Mouse (Mus musculus) stomach, embryonic 15.5 days (tissue): Measurements from ENCODE around the gene Mospd3. TPM values are rescaled to one million over a fixed set of nuclear protein-coding genes. Genes with fewer than 3 reads are reported as not detected.

Experiments
- ATAC-seq: fragments of 200-750 bp; cut with Nextera tagmentation; 2 replicates; pipeline ENCODE4 v1.8.0; 2017; ENCODE audit warnings: low read depth, moderate number of reproducible peaks, moderate TSS enrichment; ENCODE audit not compliant: insufficient read depth, low FRiP score
- H3K27ac ChIP-seq: fragments of 300-500 bp; sonication (generic); 2 replicates; pipeline ENCODE4 v1.5.1; 2015; ENCODE audit warnings: mild to moderate bottlenecking, inconsistent platforms
- H3K27me3 ChIP-seq: fragments of 300-500 bp; sonication (generic); replicated peaks from 2 replicates; pipeline ENCODE4 v1.6.1; 2015; ENCODE audit warnings: inconsistent platforms
- H3K36me3 ChIP-seq: fragments of 300-500 bp; sonication (generic); 2 replicates; pipeline ENCODE4 v1.6.1; 2015; ENCODE audit warnings: inconsistent platforms
- H3K4me1 ChIP-seq: fragments of 300-500 bp; sonication (generic); 2 replicates; pipeline ENCODE4 v1.6.1; 2015; ENCODE audit warnings: inconsistent platforms
- H3K4me2 ChIP-seq: fragments of 300-500 bp; sonication (generic); 2 replicates; pipeline ENCODE4 v1.6.1; 2015; ENCODE audit warnings: mild to moderate bottlenecking, inconsistent platforms
- H3K4me3 ChIP-seq: fragments of 300-500 bp; sonication (generic); replicated peaks from 2 replicates; pipeline ENCODE4 v1.5.1; 2015; ENCODE audit warnings: inconsistent platforms
- H3K9ac ChIP-seq: fragments of 300-500 bp; sonication (generic); 2 replicates; pipeline ENCODE4 v1.6.1; 2015; ENCODE audit warnings: inconsistent platforms
- H3K9me3 ChIP-seq: fragments of 300-500 bp; sonication (generic); 2 replicates; pipeline ENCODE4 v1.6.1; 2016; ENCODE audit warnings: inconsistent platforms
- WGBS: fragments of 180-500 bp; shearing (Covaris S2); methylation state at CpG from one replicate; pipeline ENCODE4 v1.1.7; 2015; 5-methylcytosine and 5-hydroxymethylcytosine counted together
- polyA plus RNA-seq: library from polyadenylated mRNA; unstranded; fragments of >200 nt; fragmentation: Nextera tagmentation; extraction: Ambion mirVana; gene quantifications from 2 replicates; pipeline ENCODE4 v1.2.1, GENCODE M21; 2015

The Mospd3 gene
- polyA plus RNA-seq, 1 experiment from 2014 or later: 30.6 TPM

- H3K4me3 ChIP-seq: no peak overlapping the region
- H3K4me1 ChIP-seq: peaks cover 16% of the 10 kb centered on the region
- no peak overlapping the region for H3K9ac ChIP-seq
- H3K9me3 ChIP-seq: no peaks in the 10 kb centered on the region
- H3K27me3 ChIP-seq: no peaks in the 10 kb centered on the region
- 75% methylated on average over 2 of the region's 2 CpGs for WGBS
- H3K36me3 ChIP-seq: no peaks in the 10 kb centered on the region
- ATAC-seq: no peak
- H3K4me2 ChIP-seq: no peak overlapping the region
- no peak overlapping the region for H3K27ac ChIP-seq
Measured at GRCm38 (mm10) chr5:137598100-137598826, 2.6 kb downstream of the Mospd3 start.

- Histone ChIP-seq H3K9ac (no peak overlapping the region), H3K4me3 (no peak overlapping the region), H3K36me3 (no peaks in the 10 kb centered on the region), H3K4me1 (peaks cover 14% of the 10 kb centered on the region), H3K27ac (no peak overlapping the region), H3K27me3 (no peaks in the 10 kb centered on the region), H3K4me2 (no peak overlapping the region), H3K9me3 (no peaks in the 10 kb centered on the region)
- no peak for ATAC-seq
- 95% methylated on average over 6 of the region's 6 CpGs for whole genome bisulfite sequencing
Measured at GRCm38 (mm10) chr5:137597625-137598024, 3.2 kb downstream of the Mospd3 start.

- H3K4me3 ChIP-seq: peak overlapping the region; percentile 2; the same call in 1 of the 2 replicates
- H3K4me2 ChIP-seq: peak overlapping the region; percentile 42
- 29% methylated on average over 30 of the region's 30 CpGs for WGBS
- peaks cover 10% of the 10 kb centered on the region for H3K4me1 ChIP-seq
- H3K9me3 ChIP-seq: no peaks in the 10 kb centered on the region
- no peaks in the 10 kb centered on the region for H3K36me3 ChIP-seq
- no peak overlapping the region for H3K27ac ChIP-seq
- no peak overlapping the region for H3K9ac ChIP-seq
- no peak for ATAC-seq
- no peaks in the 10 kb centered on the region for H3K27me3 ChIP-seq
Measured at GRCm38 (mm10) chr5:137596601-137597261, 4.1 kb downstream of the Mospd3 start.

GRCm38 (mm10) chr5:137595921-137596320, 4.9 kb downstream of the Mospd3 start:
- Histone ChIP-seq H3K4me1 (peaks cover 10% of the 10 kb centered on the region), H3K27ac (no peak overlapping the region), H3K4me2 (no peak overlapping the region), H3K4me3 (no peak overlapping the region), H3K27me3 (no peaks in the 10 kb centered on the region), H3K9ac (no peak overlapping the region), H3K9me3 (no peaks in the 10 kb centered on the region), H3K36me3 (no peaks in the 10 kb centered on the region)
- 79% methylated on average over 7 of the region's 7 CpGs for WGBS
- no peak for ATAC-seq

GRCm38 (mm10) chr5:137590507-137590906, 10.4 kb downstream of the Mospd3 start:
- 74% methylated on average over 5 of the region's 5 CpGs for WGBS

GRCm38 (mm10) chr5:137584976-137585375, 15.9 kb downstream of the Mospd3 start:
- Histone ChIP-seq H3K36me3 (no peaks in the 10 kb centered on the region), H3K9me3 (no peaks in the 10 kb centered on the region), H3K27ac (no peak overlapping the region), H3K4me1 (0 out of 2 replicates have a peak, but pooled peaks cover 6% of the 10 kb centered on the region), H3K27me3 (no peaks in the 10 kb centered on the region), H3K4me2 (no peak overlapping the region), H3K4me3 (no peak overlapping the region), H3K9ac (no peak overlapping the region)
- 32% methylated on average over 8 of the region's 8 CpGs for WGBS
- ATAC-seq: no peak

More at GRCm38 (mm10) chr5:137590507-137590906, 10.4 kb downstream of the Mospd3 start:
- no peak overlapping the region for H3K4me3 ChIP-seq
- no peaks in the 10 kb centered on the region for H3K9me3 ChIP-seq
- no peaks in the 10 kb centered on the region for H3K4me1 ChIP-seq
- no peaks in the 10 kb centered on the region for H3K27me3 ChIP-seq
- H3K9ac ChIP-seq: no peak overlapping the region
- no peak overlapping the region for H3K4me2 ChIP-seq
- no peaks in the 10 kb centered on the region for H3K36me3 ChIP-seq
- ATAC-seq: no peak
- H3K27ac ChIP-seq: no peak overlapping the region

GRCm38 (mm10) chr5:137583670-137584169, 17.1 kb downstream of the Mospd3 start:
- Histone ChIP-seq H3K4me3 (peak overlapping the region; percentile 41), H3K9ac (peak overlapping the region; percentile 37; the same call in 1 of the 2 replicates), H3K9me3 (no peaks in the 10 kb centered on the region), H3K4me2 (peak overlapping the region; percentile 62), H3K36me3 (no peaks in the 10 kb centered on the region), H3K27ac (no peak overlapping the region; the same call in 1 of the 2 replicates), H3K27me3 (no peaks in the 10 kb centered on the region), H3K4me1 (0 out of 2 replicates have a peak, but pooled peaks cover 6% of the 10 kb centered on the region)
- WGBS: 11% methylated on average over 27 of the region's 27 CpGs
- peak; percentile 38; the same call in 1 of the 2 replicates for ATAC-seq

GRCm38 (mm10) chr5:137582702-137583101, 18.2 kb downstream of the Mospd3 start:
- Histone ChIP-seq H3K27ac (no peak overlapping the region), H3K4me1 (0 out of 2 replicates have a peak, but pooled peaks cover 6% of the 10 kb centered on the region), H3K27me3 (no peaks in the 10 kb centered on the region), H3K36me3 (no peaks in the 10 kb centered on the region), H3K4me3 (no peak overlapping the region; the same call in 1 of the 2 replicates), H3K9me3 (no peaks in the 10 kb centered on the region), H3K9ac (no peak overlapping the region), H3K4me2 (no peak overlapping the region)
- ATAC-seq: no peak
- 23% methylated on average over 8 of the region's 8 CpGs for WGBS

GRCm38 (mm10) chr5:137580246-137580645, 20.6 kb downstream of the Mospd3 start:
- Histone ChIP-seq H3K9ac (no peak overlapping the region), H3K36me3 (no peaks in the 10 kb centered on the region), H3K27me3 (no peaks in the 10 kb centered on the region), H3K4me3 (no peak overlapping the region), H3K27ac (no peak overlapping the region), H3K4me2 (no peak overlapping the region), H3K9me3 (no peaks in the 10 kb centered on the region), H3K4me1 (0 out of 2 replicates have a peak, but pooled peaks cover 6% of the 10 kb centered on the region)
- 78% methylated on average over 6 of the region's 6 CpGs for whole genome bisulfite sequencing
- no peak for ATAC-seq

GRCm38 (mm10) chr5:137574470-137574901, 26.4 kb downstream of the Mospd3 start:
- Histone ChIP-seq H3K4me1 (peaks cover 6% of the 10 kb centered on the region; the same call in 1 of the 2 replicates), H3K27me3 (peaks cover 8% of the 10 kb centered on the region; the same call in 1 of the 2 replicates), H3K36me3 (no peaks in the 10 kb centered on the region), H3K4me3 (peak overlapping the region; percentile 28), H3K4me2 (peak overlapping the region; percentile 57), H3K27ac (no peak overlapping the region), H3K9ac (no peak overlapping the region), H3K9me3 (no peaks in the 10 kb centered on the region)
- WGBS: 9% methylated on average over 27 of the region's 27 CpGs
- no peak for ATAC-seq

GRCm38 (mm10) chr5:137570691-137571586, 29.9 kb downstream of the Mospd3 start:
- peaks cover 6% of the 10 kb centered on the region; the same call in 1 of the 2 replicates for H3K4me1 ChIP-seq
- no peaks in the 10 kb centered on the region for H3K9me3 ChIP-seq
- H3K36me3 ChIP-seq: no peaks in the 10 kb centered on the region
- whole genome bisulfite sequencing: 65% methylated on average over 17 of the region's 17 CpGs
- ATAC-seq: peak; percentile 80; the same call in 1 of the 2 replicates
- H3K9ac ChIP-seq: no peak overlapping the region
- peaks cover 8% of the 10 kb centered on the region; the same call in 1 of the 2 replicates for H3K27me3 ChIP-seq
- no peak overlapping the region for H3K4me3 ChIP-seq
- H3K27ac ChIP-seq: no peak overlapping the region
- no peak overlapping the region for H3K4me2 ChIP-seq
